Mouse (Mus musculus) embryonic facial prominence, embryonic 10.5 days (tissue): ENCODE results near the gene Ncbp3. TPM values are rescaled to one million over a fixed set of nuclear protein-coding genes. Genes with fewer than 3 reads are reported as not detected.

Source experiments
- DNase-seq: peaks from one replicate; pipeline ENCODE4 v3.0.0-alpha.2; 2017; ENCODE audit warnings: low spot score
- H3K27ac ChIP-seq: fragments of 300-500 bp; sonication (generic); replicated peaks from 2 replicates; pipeline ENCODE4 v1.5.1; 2016; ENCODE audit warnings: mild to moderate bottlenecking
- H3K27me3 ChIP-seq: fragments of 300-500 bp; sonication (generic); replicated peaks from 2 replicates; pipeline ENCODE4 v1.6.1; 2016; ENCODE audit warnings: low read depth, mild to moderate bottlenecking; ENCODE audit not compliant: poor library complexity, severe bottlenecking
- H3K36me3 ChIP-seq: fragments of 300-500 bp; sonication (generic); replicated peaks from 2 replicates; pipeline ENCODE4 v1.6.1; 2016; ENCODE audit warnings: mild to moderate bottlenecking, moderate library complexity
- H3K4me1 ChIP-seq: fragments of 300-500 bp; sonication (generic); 2 replicates; pipeline ENCODE4 v1.6.1; 2016
- H3K4me3 ChIP-seq: fragments of 300-500 bp; sonication (generic); 2 replicates; pipeline ENCODE4 v1.5.1; 2016; ENCODE audit warnings: mild to moderate bottlenecking, moderate library complexity
- H3K9me3 ChIP-seq: fragments of 300-500 bp; sonication (generic); 2 replicates; pipeline ENCODE4 v1.6.1; 2016; ENCODE audit warnings: mild to moderate bottlenecking
- WGBS: fragments of 180-500 bp; shearing (Covaris S2); methylation state at CpG from one replicate; pipeline ENCODE4 v1.1.7; 2016; 5-methylcytosine and 5-hydroxymethylcytosine counted together
- polyA plus RNA-seq: library from polyadenylated mRNA; unstranded; fragments of >200 nt; fragmentation: Nextera tagmentation; extraction: Ambion mirVana; gene quantifications from 2 replicates; pipeline ENCODE4 v1.2.1, GENCODE M21; 2016

Ncbp3 gene
- polyA plus RNA-seq, 1 experiment from 2014 or later = 13.8 TPM

DNA sequence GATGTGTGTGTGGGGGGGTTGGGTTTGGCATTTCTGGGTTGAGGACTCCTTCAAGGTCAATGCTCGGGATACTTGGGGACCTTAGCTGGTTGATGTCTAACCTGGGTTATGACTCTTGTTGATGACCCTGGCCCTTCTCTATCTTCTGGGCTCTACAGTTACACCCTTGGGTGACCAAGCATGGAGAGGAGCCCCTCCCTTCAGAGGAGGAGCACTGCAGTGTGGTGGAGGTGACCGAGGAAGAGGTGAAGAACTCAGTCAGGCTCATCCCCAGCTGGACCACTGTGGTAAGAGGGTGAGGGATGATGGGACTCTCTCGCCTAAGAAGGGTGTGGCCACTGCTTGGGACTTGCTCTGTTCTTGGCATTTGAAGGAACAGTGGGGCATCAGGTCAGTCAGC is 9.9 kb upstream of the Ncbp3 start:
- Histone ChIP-seq H3K4me3 (no peak overlapping the region), H3K27ac (no peak overlapping the region), H3K36me3 (no peaks in the 10 kb centered on the region), H3K9me3 (no peaks in the 10 kb centered on the region), H3K27me3 (0 out of 2 replicates have a peak, but pooled peaks cover 4% of the 10 kb centered on the region), H3K4me1 (no peaks in the 10 kb centered on the region)
- 85% methylated on average over 3 of the region's 3 CpGs for WGBS
- no peak for DNase-seq

DNA sequence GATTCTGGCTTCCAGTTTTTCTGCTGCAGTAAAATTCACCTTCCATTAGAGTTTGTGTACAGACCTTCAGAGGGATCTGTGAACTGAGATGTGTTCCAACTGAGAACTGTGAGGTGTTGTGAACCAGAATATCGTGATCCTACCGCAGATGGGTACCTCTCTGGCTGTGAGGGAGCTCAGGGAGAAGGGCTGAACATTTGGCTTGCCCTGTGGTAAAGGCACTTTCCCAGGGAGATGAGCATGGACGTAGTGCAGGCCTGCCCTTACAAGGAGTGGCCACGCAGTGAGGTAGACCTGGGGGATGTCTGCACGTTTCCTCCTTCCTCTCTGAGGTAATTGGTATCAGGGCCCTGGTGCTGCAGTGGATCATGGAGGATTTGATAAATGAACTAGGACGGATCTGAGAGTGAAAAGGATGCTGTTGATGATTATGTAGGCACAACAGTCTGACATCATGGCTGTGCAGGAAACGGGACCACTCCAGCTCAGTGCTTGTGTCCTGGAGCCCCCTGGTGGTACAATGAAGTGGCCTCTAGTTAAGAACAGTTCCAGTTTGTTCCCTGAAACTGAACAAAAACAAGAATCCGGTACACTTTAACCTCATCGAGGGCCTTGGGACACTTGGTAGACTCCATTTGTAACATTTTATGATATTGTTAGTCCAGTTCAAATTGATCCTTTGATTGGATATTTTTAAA is 8.3 kb upstream of the Ncbp3 start:
- no peaks in the 10 kb centered on the region for H3K36me3 ChIP-seq
- no peak overlapping the region for H3K4me3 ChIP-seq
- peak; percentile 71 for DNase-seq
- H3K4me1 ChIP-seq = peaks cover 14% of the 10 kb centered on the region
- H3K27ac ChIP-seq = no peak overlapping the region
- 57% methylated on average over 9 of the region's 9 CpGs for WGBS
- H3K27me3 ChIP-seq = no peaks in the 10 kb centered on the region
- H3K9me3 ChIP-seq = no peaks in the 10 kb centered on the region

DNA sequence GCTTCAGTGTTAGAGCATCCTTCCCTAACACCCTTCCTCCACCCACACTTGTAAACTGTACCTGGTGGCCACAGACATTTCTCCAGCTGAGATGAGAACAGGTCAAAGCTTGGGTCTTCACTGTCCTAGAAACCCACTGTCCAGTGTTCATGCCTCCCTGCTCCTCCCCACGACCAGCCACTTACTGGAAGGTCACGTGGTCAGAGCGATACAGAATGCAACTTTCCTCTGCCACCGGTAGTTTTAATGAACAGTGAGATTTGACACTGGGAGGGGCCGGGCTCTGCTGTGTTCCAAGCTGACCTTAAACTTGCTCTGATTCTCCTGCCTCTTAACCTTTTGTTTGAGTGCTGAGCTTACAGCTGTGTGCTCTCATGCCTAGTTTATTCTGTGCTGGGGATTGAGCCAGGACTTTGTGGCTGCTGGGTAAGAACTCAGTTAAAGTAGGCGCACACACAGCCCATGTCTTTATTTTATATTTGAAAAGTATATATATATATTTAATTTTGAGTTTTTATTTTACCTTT is 3.3 kb upstream of the Ncbp3 start:
- H3K9me3 ChIP-seq = no peaks in the 10 kb centered on the region
- H3K27ac ChIP-seq = no peak overlapping the region
- H3K4me1 ChIP-seq = peaks cover 25% of the 10 kb centered on the region
- 62% methylated on average over 6 of the region's 6 CpGs for WGBS
- H3K27me3 ChIP-seq = no peaks in the 10 kb centered on the region
- DNase-seq = no peak
- no peak overlapping the region for H3K4me3 ChIP-seq
- H3K36me3 ChIP-seq = no peaks in the 10 kb centered on the region

DNA sequence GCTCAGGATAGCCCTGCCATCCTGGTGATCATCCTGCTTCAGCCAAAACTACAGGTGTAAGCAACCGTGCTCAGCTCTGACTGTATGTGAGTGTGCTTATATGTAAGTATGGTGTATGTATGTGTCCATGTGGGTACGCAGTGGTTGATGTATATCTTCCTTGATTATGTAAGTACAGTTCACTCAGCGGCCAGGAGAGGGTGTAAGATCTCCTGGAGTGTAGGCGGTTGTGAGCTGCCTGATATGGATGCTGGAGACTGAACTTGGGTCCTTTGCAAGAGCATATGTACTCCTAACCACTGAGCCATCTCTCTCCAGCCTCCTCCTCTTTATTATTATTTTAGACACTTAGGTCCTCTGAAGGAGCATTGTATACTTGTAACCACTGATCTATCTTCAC is 2.8 kb upstream of the Ncbp3 start:
- no peak for DNase-seq
- peaks cover 2% of the 10 kb centered on the region; the same call in 1 of the 2 replicates for H3K36me3 ChIP-seq
- H3K4me1 ChIP-seq = peaks cover 26% of the 10 kb centered on the region
- no peak overlapping the region for H3K27ac ChIP-seq
- H3K9me3 ChIP-seq = no peaks in the 10 kb centered on the region
- H3K27me3 ChIP-seq = no peaks in the 10 kb centered on the region
- 70% methylated on average over 4 of the region's 4 CpGs for WGBS
- no peak overlapping the region for H3K4me3 ChIP-seq

DNA sequence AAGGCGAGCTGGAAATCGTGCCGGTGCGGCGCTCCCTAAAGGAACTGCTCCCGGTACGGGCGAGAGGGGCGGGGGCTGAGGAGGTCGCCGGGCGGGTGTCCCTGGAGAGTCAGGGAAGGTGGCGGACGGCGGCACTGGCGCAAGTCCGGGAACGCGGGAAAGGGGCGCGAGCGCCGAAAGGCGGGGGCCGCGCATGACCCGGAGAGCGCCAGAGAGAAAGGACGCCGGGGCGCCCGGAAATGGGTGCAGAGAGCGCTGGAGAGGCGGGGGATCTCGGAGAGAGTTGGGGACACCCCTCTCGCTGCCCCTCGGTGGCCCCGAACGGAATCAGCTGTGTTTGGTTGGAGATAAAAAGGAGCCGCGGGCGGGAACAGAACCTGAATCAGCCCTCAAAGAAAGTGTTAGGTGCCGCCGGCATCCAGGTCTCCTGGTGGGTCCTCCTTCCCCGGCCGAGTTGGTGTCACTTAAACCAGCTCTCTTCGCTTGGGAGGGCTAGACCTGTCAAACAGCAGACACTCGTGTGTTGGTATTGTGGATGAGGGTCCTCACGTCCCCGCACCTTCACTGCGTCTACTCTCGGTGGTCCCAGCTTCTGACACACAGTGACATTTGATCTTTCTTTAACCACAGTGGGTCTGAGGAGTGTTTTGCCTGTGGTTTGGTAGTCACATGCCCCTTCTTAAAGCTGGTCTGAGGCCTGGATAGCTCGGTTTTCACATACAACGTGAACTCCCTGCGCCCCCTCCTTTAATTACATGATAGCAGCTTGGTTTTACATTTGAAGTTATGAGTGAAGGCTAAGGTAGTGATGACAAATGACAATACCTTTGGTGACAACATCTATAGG is 670 bp downstream of the Ncbp3 start:
- Histone ChIP-seq H3K4me1 (peaks cover 22% of the 10 kb centered on the region), H3K27ac (peak overlapping the region; percentile 95), H3K36me3 (peaks cover 35% of the 10 kb centered on the region), H3K9me3 (no peaks in the 10 kb centered on the region), H3K27me3 (no peaks in the 10 kb centered on the region), H3K4me3 (peak overlapping the region; percentile 97)
- 2% methylated on average over 55 of the region's 55 CpGs for WGBS
- no peak for DNase-seq

DNA sequence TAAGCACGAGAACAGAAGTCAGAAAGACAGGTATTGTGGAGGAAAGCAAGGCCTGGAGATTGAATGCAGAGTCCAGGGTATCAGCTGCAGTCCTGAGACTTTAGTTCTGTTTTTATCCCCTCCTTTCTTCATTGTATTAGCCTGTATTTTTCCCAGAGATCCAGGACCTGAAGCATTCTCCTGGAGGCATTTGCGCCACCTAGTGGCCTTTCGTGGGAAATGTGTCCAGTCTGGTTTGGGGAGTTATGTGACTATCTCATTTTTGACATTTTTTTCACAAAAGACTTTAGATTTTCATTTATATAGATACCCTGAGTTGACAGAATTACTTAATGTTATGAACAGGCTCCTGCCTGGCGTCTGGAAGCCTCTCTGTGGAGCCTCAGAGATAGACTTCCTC is 1.8 kb downstream of the Ncbp3 start:
- 7% methylated on average over 4 of the region's 4 CpGs for WGBS
- H3K4me1 ChIP-seq = peaks cover 11% of the 10 kb centered on the region
- H3K27me3 ChIP-seq = no peaks in the 10 kb centered on the region
- no peaks in the 10 kb centered on the region for H3K9me3 ChIP-seq
- peaks cover 45% of the 10 kb centered on the region for H3K36me3 ChIP-seq
- peak; percentile 80 for DNase-seq
- H3K4me3 ChIP-seq = peak overlapping the region; percentile 97
- H3K27ac ChIP-seq = no peak overlapping the region

DNA sequence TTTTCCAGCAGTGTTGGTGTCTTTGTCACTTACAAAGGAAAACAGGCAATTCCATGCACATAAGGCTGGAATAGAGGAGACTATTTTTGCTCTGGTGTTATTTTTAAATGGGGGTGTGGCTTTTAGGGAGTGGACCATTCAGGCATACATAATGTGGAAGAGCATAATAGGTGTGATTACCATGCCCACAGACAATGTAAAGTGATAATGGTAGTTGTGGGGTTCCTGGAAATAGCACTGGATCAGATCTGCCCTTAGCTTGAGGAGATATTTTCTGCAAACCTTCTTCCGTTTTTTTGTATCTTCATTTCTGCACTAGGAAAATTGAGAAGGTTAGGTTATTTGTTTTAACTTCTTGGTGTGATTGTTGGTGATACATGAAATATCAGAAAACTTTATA is 5.2 kb downstream of the Ncbp3 start:
- Histone ChIP-seq H3K4me3 (no peak overlapping the region), H3K36me3 (peaks cover 80% of the 10 kb centered on the region), H3K27me3 (no peaks in the 10 kb centered on the region), H3K9me3 (no peaks in the 10 kb centered on the region), H3K4me1 (peaks cover 11% of the 10 kb centered on the region), H3K27ac (no peak overlapping the region)
- 91% methylated on average over 1 of the region's 1 CpGs for WGBS
- no peak for DNase-seq

DNA sequence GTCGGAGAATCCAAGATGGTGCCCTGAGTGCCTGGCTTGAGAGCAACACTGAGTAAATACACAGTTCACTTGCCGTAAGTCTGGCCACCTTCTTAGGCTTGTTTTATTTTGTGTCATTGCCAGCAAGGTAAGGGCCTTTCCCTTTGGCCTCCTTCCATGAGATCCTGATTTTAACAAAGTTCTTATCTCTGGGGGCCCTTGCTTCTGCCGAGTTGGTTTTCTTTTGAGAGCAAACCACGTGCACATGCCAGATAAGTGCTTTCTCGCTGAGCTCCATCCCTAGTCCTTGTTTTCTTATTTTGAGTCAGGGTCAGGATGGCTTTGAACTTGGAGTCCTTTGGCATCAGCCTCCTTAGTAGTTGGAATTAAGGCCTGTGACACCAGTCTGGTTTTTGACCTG is 10.1 kb downstream of the Ncbp3 start:
- Histone ChIP-seq H3K4me1 (no peaks in the 10 kb centered on the region), H3K36me3 (peaks cover 96% of the 10 kb centered on the region), H3K9me3 (no peaks in the 10 kb centered on the region), H3K27me3 (no peaks in the 10 kb centered on the region), H3K4me3 (no peak overlapping the region), H3K27ac (no peak overlapping the region)
- 90% methylated on average over 5 of the region's 5 CpGs for WGBS
- no peak for DNase-seq

DNA sequence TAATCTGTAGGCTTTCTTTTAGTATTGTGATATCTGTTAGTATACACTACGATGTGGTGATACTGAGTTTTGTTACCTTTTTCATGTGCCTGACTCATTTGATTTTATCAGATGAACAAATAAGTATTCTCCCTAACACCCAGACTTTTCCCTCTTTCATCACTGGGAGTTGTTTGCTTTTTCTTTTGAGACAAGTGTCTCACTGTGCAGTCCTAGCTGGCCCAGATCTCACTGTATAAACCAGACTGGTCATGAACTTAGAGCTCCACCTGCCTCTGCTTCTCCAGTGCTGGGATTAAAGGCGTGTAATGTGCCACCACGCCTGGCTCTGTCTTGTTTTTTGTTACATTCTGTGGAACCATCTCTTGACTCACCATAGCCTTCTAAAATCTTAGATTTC is 12.0 kb downstream of the Ncbp3 start:
- peaks cover 84% of the 10 kb centered on the region for H3K36me3 ChIP-seq

DNA sequence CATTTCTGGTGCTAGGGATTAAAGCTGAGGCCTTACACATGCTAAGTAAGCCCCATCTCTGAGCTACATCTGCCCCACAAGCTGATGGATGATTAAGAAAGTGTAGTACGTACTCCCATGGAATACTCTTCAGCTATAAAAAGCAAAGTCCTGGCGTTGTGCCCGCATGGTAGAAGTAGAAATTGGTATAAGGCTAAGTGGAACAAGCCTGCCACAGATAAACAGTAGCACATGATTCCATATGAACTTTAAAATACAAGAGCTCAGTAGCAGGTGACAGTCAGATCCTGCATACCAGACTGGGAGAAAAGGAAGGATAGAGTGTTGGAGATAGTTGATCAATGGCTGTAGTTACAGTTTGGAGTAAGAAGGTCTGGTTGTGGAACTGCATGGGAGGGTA is 13.8 kb downstream of the Ncbp3 start:
- H3K9me3 ChIP-seq = no peaks in the 10 kb centered on the region
- H3K4me1 ChIP-seq = no peaks in the 10 kb centered on the region
- 94% methylated on average over 3 of the region's 3 CpGs for WGBS
- H3K36me3 ChIP-seq = peaks cover 78% of the 10 kb centered on the region
- no peak for DNase-seq
- H3K4me3 ChIP-seq = no peak overlapping the region
- no peak overlapping the region for H3K27ac ChIP-seq
- H3K27me3 ChIP-seq = no peaks in the 10 kb centered on the region

More for the DNA sequence above, 12.0 kb downstream of the Ncbp3 start:
- Histone ChIP-seq H3K27ac (no peak overlapping the region), H3K4me3 (no peak overlapping the region), H3K27me3 (no peaks in the 10 kb centered on the region), H3K9me3 (no peaks in the 10 kb centered on the region), H3K4me1 (no peaks in the 10 kb centered on the region)
- DNase-seq = no peak
- WGBS = 94% methylated on average over 3 of the region's 3 CpGs

DNA sequence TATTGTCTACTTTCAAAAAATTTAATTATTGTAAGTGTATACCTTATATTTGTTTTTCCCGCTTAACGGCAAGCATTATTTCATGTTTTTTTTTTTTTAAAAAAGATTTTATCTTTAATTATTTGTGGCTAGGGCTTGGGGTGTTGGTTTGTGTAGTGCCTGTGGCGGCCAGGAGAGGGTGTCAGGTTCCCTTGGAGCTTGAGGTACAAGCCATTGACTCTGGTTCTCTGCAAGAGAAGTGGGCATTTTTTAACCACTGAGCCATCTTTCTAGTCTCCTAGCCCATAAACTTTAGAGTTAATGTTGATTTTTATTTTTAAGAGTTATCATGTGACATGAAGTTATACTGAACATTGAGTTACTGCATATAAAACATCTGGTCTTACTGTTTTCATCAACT is 24.3 kb downstream of the Ncbp3 start:
- Histone ChIP-seq H3K4me1 (no peaks in the 10 kb centered on the region), H3K9me3 (no peaks in the 10 kb centered on the region), H3K36me3 (peaks cover 98% of the 10 kb centered on the region), H3K4me3 (no peak overlapping the region), H3K27ac (no peak overlapping the region), H3K27me3 (no peaks in the 10 kb centered on the region)
- DNase-seq = no peak
- 86% methylated on average over 3 of the region's 3 CpGs for WGBS

DNA sequence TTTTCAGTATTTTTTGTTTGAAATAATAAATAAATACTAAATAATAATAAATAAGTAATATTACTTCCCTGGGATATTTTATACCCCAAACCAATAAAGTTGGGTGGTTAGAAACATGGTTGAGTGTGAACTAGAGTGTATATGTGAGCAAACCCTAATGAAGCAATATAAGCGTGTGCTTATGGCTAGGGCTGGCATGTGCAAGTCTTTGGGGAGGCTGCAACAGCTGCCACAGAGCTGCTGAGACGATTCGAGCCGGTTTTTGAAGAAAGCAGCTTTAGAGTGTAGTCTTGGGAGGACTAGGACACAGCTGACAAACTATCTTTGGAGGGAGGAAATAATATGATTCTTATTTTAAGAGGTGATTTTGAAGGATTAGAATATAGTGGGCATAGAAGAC is 28.7 kb downstream of the Ncbp3 start:
- no peaks in the 10 kb centered on the region for H3K4me1 ChIP-seq
- WGBS = 93% methylated on average over 4 of the region's 4 CpGs
- H3K4me3 ChIP-seq = no peak overlapping the region
- H3K9me3 ChIP-seq = no peaks in the 10 kb centered on the region
- H3K27me3 ChIP-seq = no peaks in the 10 kb centered on the region
- no peak for DNase-seq
- H3K36me3 ChIP-seq = peaks cover 98% of the 10 kb centered on the region
- H3K27ac ChIP-seq = no peak overlapping the region

DNA sequence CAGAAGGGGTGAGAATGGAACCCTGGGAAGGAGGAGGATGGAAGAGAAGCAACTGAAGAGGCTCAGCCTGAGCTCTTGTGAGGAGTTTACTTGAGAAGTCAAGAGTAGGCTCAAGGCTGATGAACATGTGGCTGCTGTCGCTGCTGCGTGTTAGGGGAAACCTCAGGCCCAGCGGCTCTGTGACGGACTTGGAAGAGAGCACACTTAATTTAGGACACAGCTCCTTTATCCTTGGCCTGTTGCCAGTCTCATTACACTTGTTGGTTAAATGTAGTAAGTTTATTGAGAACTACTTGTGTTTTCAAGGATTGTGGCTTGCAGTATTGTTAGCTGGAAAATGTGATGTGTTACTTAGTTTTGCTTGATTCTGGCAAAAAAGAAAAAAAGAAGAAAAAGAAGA is 29.1 kb downstream of the Ncbp3 start:
- Histone ChIP-seq H3K4me3 (no peak overlapping the region), H3K9me3 (no peaks in the 10 kb centered on the region), H3K36me3 (peaks cover 99% of the 10 kb centered on the region), H3K27ac (no peak overlapping the region), H3K4me1 (no peaks in the 10 kb centered on the region), H3K27me3 (no peaks in the 10 kb centered on the region)
- no peak for DNase-seq
- WGBS = 88% methylated on average over 4 of the region's 4 CpGs
